Mouse (Mus musculus): ENCODE measurements around the gene Flii.

Gene Flii

DNA sequence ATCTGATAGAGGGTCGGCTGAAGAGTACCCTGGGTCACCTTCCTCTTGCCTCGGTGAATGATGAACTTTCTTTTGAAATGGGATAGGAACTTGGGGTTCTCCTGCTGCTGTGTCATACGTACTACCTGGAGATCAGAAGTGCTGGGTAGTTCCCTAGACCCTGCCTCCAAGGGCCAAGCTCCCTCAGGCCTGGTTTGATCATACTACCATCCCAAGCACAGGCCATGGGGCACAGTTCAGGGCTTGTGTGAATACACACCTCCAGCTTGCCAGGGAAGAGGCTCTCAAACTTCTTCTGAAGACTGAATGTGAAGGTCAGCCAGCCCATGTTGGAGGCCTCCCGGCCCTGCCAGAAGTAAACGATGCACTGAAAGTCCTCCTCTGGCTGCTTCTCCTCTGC, 11.2 kb downstream of the Flii start:
- no peak for ATAC-seq (ENCODE audit: low TSS enrichment)

DNA sequence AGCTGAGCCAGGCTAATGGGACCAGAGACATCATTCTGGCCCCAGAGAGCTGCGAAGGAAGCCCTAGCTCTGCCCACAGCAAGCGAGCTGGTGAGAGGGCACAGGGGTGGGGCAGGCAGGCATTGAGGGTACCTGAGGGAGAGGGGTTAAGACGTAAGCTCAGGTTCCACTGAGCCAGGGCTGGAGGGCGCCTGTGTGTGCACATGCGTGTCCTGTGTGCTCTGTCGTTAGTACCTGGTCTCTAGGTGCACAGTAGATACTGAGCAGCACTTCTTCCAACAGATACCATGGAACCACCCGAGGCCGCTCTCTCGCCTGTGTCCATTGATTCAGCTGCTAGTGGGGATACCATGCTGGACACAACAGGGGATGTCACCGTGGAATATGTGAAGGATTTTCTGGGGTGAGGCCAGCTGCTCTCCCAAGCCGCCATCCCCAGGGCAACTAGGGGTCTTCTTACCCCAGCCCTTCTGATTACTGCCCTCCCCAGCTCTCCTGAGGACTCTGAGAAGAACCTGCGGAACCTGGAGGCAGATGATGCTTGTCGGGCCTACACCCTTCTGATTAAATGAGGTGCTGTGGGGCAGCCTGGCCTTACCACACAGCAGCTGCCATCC, 14.3 kb downstream of the Flii start:
- no peak for ATAC-seq (ENCODE audit: low TSS enrichment)

DNA sequence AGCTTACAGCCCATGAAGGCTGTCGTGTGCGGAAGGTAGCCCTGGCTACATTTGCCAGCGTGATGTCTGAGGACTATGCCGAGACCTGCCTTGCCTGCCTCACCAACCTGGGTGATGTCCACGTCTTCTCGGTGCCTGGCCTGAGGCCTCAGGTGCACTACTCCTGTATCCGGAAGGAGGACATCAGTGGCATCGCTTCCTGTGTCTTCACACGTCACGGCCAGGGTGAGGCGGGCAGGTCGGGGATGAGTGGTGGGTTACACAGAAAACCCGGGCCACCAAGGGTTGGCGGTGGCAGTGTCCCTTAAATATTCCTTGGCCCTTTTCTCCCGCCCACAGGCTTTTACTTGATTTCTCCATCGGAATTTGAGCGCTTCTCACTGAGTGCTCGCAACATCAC, 15.0 kb downstream of the Flii start:
- ATAC-seq (ENCODE audit: low TSS enrichment) = no peak

DNA sequence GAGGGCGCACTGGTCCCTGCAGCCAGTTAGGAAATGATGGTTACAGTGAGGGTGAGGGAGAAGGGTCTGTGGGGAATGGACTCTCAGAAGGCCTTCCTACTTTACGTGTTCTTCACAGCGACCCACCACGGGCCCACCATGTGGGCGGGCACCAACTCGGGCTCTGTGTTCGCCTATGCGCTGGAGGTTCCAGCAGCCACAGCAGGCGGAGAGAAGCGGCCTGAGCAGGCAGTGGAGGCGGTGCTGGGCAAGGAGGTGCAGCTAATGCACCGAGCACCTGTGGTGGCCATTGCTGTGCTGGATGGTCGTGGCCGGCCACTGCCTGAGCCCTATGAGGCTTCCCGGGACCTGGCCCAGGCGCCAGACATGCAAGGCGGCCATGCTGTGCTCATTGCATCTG, 15.8 kb downstream of the Flii start:
- ATAC-seq (ENCODE audit: low TSS enrichment) = no peak

DNA sequence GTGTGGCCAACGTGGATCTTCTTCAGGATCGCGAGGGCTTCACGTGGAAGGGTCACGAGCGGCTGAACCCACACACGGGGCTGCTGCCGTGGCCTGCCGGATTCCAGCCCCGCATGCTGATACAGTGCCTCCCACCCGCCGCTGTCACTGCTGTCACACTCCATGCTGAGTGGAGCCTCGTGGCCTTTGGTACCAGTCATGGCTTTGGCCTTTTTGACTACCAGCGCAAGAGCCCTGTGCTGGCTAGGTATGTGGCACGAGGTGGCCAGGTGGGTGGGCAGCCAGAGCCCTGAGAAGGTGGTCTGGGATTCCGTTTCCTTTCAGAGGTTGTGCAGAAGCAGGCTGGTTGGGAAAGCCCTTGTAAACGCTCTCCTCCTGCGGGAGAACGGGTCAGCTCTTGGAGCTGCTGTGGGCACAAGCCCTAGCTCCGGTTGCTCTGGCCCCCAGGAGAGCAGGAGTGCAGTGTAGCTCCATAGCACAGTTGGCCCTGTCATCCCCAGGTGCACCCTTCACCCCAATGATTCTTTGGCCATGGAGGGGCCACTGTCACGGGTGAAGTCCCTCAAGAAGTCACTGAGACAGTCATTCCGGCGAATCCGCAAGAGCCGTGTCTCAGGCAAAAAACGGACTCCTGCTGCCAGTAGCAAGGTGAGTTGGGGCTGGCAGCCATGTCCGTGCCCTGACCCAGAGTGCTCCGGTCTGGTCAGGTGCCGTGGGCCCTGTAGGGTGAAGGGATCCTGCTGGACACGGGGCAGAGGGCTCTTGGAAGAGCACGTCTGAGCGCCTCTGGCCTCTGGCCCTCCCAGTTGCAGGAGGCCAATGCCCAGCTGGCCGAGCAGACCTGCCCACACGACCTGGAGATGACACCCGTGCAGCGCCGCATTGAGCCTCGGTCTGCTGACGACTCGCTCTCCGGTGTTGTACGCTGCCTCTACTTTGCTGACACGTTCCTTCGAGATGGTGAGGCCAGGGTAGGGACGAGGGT, 17.3 kb downstream of the Flii start:
- ATAC-seq (ENCODE audit: low TSS enrichment) = no peak

DNA sequence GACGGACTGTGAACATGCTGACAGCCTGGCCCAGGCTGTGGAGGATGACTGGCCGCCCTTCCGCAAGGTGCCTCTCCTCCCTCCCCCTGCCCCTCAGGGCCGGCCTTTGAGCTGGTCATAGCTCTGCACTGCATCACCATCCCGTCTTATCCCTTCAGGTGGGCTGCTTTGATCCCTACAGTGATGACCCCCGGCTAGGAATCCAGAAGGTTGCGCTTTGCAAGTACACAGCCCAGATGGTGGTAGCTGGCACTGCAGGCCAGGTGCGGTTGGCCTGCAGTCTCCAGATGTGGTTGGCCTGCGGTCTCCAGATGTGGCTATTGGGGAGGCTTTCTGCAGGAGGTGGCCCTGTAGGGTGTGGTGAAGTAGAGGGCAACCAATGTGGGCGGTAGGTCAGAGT, 18.4 kb downstream of the Flii start:
- no peak for ATAC-seq (ENCODE audit: low TSS enrichment)

DNA sequence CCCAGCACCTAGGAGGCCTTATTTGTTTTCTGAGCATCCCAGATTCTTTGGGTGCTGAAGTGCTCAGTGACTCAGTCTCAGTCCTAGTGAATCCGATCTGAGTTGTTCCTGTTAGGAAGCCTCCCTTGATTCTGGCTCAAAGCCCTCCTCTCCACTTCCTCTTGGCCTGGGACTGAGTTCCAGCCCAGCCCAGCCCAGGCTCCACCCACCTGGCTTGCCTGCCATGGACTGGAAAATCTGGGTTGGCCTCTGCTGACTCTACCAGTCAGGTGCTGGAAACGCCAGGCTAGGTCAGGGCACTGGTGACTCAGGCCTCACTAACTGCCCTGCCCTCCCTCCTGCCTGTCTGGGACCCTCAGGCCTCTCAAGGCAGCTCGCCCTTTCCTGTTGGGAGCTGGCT, 19.4 kb downstream of the Flii start:
- ATAC-seq (ENCODE audit: low TSS enrichment) = peak; percentile 38

DNA sequence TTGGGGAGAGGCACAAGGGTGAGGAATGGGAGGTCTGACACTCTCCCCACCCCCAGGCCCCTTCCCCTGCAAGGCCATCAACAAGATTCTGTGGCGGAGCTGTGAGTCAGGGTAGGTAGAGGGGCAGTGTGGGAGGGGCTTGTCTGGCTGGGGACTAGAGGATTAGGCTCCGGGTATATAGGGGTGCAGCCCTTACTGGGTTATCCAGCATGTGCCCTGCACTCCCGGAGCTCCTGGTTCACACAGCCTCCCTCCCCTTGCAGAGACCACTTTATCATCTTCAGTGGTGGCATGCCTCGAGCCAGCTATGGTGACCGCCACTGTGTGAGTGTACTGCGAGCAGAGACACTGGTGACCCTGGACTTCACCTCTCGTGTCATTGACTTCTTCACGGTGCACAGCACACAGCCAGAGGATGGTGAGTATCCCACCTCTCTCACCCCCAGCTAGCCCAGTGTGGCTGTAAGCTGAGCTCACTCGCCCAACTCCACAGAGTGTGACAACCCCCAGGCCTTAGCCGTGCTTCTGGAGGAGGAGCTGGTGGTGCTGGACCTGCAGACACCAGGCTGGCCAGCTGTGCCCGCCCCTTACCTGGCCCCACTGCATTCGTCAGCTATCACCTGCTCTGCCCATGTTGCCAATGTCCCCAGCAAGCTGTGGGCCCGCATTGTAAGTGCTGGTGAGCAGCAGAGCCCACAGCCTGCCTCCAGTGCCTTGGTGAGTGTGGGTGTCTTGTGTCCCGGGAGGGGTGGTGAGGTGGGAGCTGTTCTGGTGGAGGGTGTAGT, 20.2 kb downstream of the Flii start:
- peak; percentile 29; the same call in 1 of the 2 replicates for ATAC-seq (ENCODE audit: low TSS enrichment)

DNA sequence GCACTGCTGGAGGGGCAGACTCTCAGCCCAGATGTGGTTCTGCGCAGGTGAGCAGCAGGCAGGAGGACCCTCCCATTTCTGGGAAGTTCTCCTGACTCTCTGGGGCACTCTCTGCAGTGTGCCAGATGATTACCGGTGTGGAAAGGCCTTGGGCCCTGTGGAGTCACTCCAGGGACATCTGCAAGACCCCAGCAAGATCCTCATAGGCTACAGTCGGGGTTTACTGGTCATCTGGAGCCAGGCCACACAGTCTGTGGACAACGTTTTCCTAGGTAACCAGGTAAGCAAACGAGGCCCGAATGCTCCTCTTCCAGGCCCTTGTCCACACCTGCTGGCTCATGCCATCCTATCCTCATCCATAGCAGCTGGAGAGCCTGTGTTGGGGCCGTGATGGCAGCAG, 21.0 kb downstream of the Flii start:
- no peak for ATAC-seq (ENCODE audit: low TSS enrichment)

DNA sequence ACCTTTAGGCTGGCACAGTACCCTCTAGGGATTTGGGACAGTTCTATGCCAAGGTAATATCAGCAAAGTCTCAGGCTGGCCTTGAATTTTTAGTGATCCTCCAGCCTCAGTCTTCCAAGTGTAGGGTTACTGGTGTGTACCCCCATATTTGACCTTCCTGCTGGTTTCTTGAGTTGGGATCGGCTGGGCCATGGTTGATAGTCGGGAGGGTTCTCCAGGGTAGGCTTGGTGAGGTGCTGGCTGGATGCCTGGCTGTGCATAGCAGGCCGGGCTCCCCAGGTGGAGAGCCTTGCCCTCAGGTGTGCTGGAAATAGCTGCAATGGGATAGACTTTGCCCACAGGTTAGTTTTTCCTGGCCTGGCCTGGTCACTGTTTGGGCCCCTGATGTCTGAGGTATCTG, 21.8 kb downstream of the Flii start:
- no peak for ATAC-seq (ENCODE audit: low TSS enrichment)

DNA sequence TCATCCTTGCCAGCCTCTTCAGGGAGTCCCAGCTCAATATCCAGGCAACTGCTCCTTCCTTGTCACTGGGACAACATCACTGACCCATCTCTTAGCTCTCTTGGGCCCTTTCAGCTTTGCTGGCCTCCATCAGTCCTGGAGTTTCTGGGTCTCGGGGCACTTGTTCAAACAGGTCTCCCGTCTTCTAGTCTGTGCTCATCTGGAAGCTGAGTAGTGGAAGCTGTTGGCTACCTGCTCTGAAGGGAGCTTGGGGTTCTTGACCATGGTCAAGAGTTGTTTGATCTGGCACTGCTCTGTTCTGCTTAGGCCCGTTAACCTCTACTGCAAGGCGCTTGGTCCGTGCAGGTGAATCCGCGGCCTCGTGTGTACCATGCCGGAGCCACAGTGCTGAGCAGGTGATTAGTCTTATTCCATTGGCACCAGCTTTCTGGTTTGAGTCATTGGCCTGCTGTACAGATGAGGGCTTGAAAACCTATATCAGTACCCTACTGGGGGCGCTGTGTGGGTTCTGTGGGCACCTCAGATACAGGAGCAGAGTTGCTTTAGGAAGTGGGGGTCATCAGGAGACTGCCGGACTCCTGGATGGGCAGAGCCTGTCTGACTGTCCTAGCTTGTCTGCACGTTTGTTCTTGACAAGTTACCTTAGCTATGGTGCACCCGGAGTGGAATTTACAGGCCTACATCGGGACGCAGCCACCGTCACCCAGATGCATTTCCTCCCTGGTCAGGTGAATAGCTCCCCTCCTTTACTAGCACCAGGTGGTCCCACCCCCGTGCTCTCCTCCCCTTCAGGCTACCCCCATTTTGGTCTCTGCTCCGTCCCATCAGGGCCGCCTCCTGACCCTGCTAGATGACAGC, 22.8 kb downstream of the Flii start:
- ATAC-seq (ENCODE audit: low TSS enrichment) = no peak

DNA sequence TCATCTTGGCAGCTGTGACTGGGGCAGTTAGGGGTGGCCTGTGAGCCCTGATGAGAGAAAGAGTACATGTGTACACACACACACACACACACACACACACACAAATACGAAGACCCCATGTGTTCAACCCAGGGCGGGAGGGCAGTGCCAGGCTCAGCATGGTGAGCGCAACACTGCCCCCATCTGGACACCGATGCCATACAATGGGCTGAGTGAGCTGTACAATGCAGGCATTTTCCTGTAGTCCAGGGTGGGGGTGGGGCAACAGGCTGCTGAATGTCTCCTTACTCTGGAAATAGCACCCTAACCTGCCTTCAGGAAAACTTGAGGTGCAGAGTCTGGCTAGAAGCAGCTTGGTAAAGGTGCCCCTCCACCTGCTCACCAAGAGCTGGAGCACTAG, 23.9 kb downstream of the Flii start:
- ATAC-seq (ENCODE audit: low TSS enrichment) = no peak

DNA sequence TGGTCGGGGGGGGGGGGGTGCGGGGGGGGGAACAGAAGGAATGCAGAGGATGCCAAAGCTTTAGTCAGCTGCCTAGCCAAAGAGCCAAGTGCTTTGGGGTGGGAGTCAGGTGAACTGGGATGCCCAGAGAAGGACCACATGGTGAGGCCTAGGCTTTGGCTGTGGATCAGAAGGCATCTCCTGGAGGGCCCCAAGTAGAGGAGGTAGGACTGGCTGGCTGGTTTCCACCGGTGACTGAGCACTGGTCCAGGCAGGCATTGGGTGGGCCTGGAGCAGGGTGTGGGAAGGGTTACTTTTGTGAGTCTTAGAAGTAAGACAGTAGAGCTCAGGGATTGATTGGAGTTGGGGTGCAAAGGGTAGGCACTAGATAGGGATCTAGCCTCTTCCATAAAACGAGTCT, 25.5 kb downstream of the Flii start:
- ATAC-seq (ENCODE audit: low TSS enrichment) = no peak

DNA sequence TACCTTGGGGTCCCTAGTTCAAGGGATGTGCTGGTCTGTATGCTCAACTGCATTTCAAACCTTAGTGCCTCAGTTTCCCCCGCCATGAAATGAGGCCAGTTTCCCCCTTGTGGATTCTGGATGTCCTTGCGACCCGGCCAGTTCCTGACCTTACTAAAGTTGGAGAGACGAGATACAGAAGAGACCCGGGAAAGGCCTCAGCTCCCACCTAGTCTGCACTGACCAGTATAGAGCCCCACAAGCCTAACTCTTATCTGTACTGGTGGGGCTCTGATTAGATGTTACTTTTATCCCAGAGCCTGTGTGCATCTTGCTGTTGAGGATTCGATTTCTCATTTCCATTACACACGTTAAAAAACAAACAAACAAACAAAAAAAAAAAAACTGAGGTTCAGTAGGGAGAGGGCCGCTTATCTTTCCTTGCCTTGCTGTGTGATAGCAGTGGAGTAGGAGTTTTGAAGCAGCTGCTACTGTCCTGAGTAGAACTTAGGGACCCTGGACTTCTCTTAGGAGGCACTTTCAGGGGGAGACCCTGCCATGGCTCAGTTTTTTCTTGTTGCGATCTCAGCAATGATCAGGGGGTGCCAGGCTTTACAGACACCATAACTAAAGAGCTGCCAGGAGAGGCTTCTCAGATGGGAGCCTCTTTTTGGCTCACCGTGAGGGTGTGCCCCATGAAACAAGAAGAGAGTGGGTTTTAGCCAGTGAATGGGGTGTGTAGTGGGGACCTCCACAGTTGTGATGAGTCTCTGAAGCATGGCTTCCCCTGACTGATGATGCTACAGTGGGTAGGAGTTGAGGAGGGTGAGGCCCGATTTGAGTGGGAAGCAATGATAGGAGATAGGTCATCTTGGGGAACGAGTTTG, 26.5 kb downstream of the Flii start:
- ATAC-seq (ENCODE audit: low TSS enrichment) = no peak

DNA sequence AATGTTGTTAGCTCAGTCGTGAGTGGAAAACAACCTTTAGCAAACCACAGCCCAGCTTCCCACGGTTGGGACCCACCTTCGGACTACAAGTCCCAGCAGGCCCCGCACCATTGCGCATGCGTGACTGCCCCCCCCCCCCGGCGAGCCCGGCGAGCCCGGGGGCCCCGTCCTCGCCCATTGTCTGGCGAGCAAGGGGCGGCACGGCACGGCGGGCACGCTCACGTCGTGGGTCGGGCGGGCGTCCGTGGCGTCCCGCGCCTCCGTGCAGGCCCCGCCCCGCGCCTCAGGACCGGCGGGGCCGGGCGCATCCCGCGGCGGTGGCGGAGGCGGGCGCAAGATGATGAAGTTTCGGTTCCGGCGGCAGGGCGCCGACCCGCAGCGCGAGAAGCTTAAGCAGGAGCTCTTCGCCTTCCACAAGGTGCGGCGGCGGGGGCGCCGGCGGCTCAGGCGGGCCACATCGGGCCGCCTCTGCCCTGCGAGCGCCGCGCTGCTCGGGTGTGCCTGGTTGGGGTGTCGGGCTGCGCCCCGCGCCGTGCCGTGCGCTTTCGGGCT, 27.5 kb downstream of the Flii start, which contains the start of gene Llgl1:
TSS of gene Llgl1 (plus strand) at position 200 of the 552 bp plus-strand sequence.
- ATAC-seq (ENCODE audit: low TSS enrichment) = peak; percentile 92

DNA sequence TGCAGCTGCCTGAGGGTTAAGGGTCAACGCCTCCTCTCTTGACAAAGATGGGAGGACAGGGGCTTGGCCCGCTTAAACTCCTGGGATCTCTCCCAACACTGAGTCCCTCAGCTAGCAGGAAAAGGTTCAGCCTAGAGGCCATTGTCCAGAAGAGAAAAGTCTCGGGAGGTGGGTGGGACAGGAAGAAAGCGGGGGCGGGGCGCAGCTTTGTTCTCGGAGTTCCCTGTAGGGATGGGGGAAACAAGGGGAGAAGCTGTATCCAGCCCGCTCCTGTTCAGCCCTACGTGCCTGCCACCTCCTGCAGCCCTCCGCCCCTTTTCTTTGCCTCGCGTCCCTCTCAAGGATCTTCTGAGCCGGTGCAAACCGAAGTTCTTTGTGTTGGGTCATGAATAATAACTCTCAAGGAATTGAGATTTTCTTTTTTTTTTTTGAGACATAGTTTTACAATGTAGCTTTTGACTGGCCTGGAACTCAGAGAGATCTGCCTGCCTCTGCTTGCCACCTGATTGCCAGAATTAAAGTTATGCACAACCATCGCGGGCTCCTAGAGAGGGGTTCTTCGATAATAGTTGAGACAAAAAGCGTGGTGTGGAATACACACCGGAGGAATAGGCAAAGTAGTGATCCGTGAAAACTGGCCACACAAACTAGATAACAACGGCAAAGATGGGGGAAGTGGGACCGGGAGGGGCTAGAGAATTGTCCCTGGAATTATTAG, 28.1 kb downstream of the Flii start:
- ATAC-seq (ENCODE audit: low TSS enrichment) = peak; percentile 15

DNA sequence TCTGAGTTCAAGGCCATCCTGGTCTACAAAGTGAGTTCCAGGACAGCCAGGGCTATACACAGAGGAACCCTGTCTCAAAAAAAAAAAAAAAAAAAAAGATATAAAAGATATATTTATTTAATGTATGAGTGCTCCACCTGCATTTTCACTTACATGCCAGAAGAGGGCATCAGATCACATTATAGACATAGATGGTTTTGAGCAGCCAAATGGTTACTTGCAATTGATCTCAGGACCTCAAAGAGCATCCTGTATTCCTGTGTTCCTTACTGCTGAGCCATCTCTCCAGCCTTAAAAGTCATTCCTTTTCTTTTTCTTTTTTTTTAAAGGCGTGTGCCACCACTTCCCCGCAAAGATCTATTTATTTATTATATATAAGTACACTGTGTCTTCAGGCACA, 29.5 kb downstream of the Flii start:
- no peak for ATAC-seq (ENCODE audit: low TSS enrichment)

DNA sequence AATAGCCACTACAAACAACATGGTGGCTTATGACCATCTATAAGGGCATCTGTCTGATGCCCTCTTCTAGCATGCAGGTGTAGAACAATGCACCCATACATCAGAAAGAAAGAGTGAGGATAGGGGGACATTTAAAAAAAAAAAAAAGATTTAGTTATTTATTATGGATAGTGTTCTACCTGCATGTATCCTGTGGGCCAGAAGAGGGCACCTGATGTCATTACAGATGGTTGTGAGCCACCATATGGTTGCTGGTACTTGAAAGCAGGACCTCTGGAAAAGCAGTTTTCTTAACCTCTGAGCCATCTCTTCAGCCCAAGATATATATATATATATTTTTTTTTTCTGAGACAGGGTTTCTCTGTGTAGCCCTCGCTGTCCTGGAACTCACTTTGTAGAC, 30.9 kb downstream of the Flii start:
- no peak for ATAC-seq (ENCODE audit: low TSS enrichment)

Measured in frontal cortex, adult (tissue).